Mouse (Mus musculus): Measurements from ENCODE around the gene Cacna1d. TPM values are rescaled to one million over a fixed set of nuclear protein-coding genes. Genes with fewer than 3 reads are reported as not detected.

The Cacna1d gene
- polyA plus RNA-seq, 1 experiment from 2014 or later = 0.36 TPM

GRCm38 (mm10) chr14:30196235-30196634, 295.0 kb downstream of the Cacna1d start:
- TF ChIP-seq CTCF (IDR thresholded peaks at IDR 0.05; ENCODE audit: low read depth) = no peak
- no peak for TF ChIP-seq EP300 (IDR thresholded peaks at IDR 0.05; ENCODE audit: low read depth)
- H3K9me3 ChIP-seq (ENCODE audit: low read length) = no peaks in the 10 kb centered on the region
- H3K27me3 ChIP-seq (ENCODE audit: insufficient read depth, low read length) = no peaks in the 10 kb centered on the region
- ATAC-seq (no peak), DNase-seq (peak; percentile 38)
- H3K27ac ChIP-seq (ENCODE audit: low read depth) = no peak overlapping the region
- H3K9ac ChIP-seq (replicated peaks) = no peak overlapping the region
- H3K4me2 ChIP-seq (ENCODE audit: low read depth, low read length) = no peak overlapping the region
- no peaks in the 10 kb centered on the region for H3K36me3 ChIP-seq (replicated peaks; ENCODE audit: insufficient read depth, low read length)
- H3K4me1 ChIP-seq (ENCODE audit: insufficient read depth) = 0 out of 2 replicates have a peak, but pooled peaks cover 2% of the 10 kb centered on the region
- WGBS (ENCODE audit: insufficient replicate concordance) = 33% methylated on average over 5 of the region's 5 CpGs
- H3K4me3 ChIP-seq (ENCODE audit: low read depth, low read length) = no peak overlapping the region

- Histone ChIP-seq H3K4me3 (ENCODE audit: low read depth, low read length) (no peak overlapping the region), H3K4me2 (ENCODE audit: low read depth, low read length) (no peak overlapping the region), H3K9me3 (ENCODE audit: low read length) (no peaks in the 10 kb centered on the region), H3K36me3 (replicated peaks; ENCODE audit: insufficient read depth, low read length) (no peaks in the 10 kb centered on the region), H3K4me1 (ENCODE audit: insufficient read depth) (no peaks in the 10 kb centered on the region), H3K9ac (replicated peaks) (no peak overlapping the region), H3K27me3 (ENCODE audit: insufficient read depth, low read length) (no peaks in the 10 kb centered on the region), H3K27ac (ENCODE audit: low read depth) (no peak overlapping the region)
- TF ChIP-seq CTCF (IDR thresholded peaks at IDR 0.05; ENCODE audit: low read depth) (no peak), EP300 (IDR thresholded peaks at IDR 0.05; ENCODE audit: low read depth) (no peak)
- no peak for ATAC-seq
- DNase-seq = no peak
- 74% methylated on average over 5 of the region's 5 CpGs for WGBS (ENCODE audit: insufficient replicate concordance)
Measured at GRCm38 (mm10) chr14:30190308-30190971, 300.8 kb downstream of the Cacna1d start.

- DNase-seq = no peak
- ATAC-seq = no peak
- no peak for TF ChIP-seq CTCF (IDR thresholded peaks at IDR 0.05; ENCODE audit: low read depth)
- no peak for TF ChIP-seq EP300 (IDR thresholded peaks at IDR 0.05; ENCODE audit: low read depth)
- Histone ChIP-seq H3K4me3 (ENCODE audit: low read depth, low read length) (no peak overlapping the region), H3K36me3 (replicated peaks; ENCODE audit: insufficient read depth, low read length) (no peaks in the 10 kb centered on the region), H3K4me2 (ENCODE audit: low read depth, low read length) (no peak overlapping the region), H3K4me1 (ENCODE audit: insufficient read depth) (no peaks in the 10 kb centered on the region), H3K27ac (ENCODE audit: low read depth) (no peak overlapping the region), H3K9ac (replicated peaks) (no peak overlapping the region), H3K9me3 (ENCODE audit: low read length) (no peaks in the 10 kb centered on the region), H3K27me3 (ENCODE audit: insufficient read depth, low read length) (no peaks in the 10 kb centered on the region)
- 70% methylated on average over 6 of the region's 6 CpGs for WGBS (ENCODE audit: insufficient replicate concordance)
Measured at GRCm38 (mm10) chr14:30185616-30186274, 305.5 kb downstream of the Cacna1d start.

GRCm38 (mm10) chr14:30184445-30185152, 306.7 kb downstream of the Cacna1d start:
- H3K27me3 ChIP-seq (ENCODE audit: insufficient read depth, low read length) = no peaks in the 10 kb centered on the region
- ATAC-seq = no peak
- 71% methylated on average over 13 of the region's 13 CpGs for WGBS (ENCODE audit: insufficient replicate concordance)
- no peak overlapping the region for H3K27ac ChIP-seq (ENCODE audit: low read depth)
- no peaks in the 10 kb centered on the region for H3K4me1 ChIP-seq (ENCODE audit: insufficient read depth)
- H3K4me2 ChIP-seq (ENCODE audit: low read depth, low read length) = no peak overlapping the region
- H3K9ac ChIP-seq (replicated peaks) = no peak overlapping the region
- H3K9me3 ChIP-seq (ENCODE audit: low read length) = no peaks in the 10 kb centered on the region
- no peak overlapping the region for H3K4me3 ChIP-seq (ENCODE audit: low read depth, low read length)
- no peaks in the 10 kb centered on the region for H3K36me3 ChIP-seq (replicated peaks; ENCODE audit: insufficient read depth, low read length)
- no peak for DNase-seq
- TF ChIP-seq CTCF (IDR thresholded peaks at IDR 0.05; ENCODE audit: low read depth) (no peak), EP300 (IDR thresholded peaks at IDR 0.05; ENCODE audit: low read depth) (no peak)

- no peak for TF ChIP-seq CTCF (IDR thresholded peaks at IDR 0.05; ENCODE audit: low read depth)
- no peak for TF ChIP-seq EP300 (IDR thresholded peaks at IDR 0.05; ENCODE audit: low read depth)
- no peak for DNase-seq
Measured at GRCm38 (mm10) chr14:30184013-30184412, 307.2 kb downstream of the Cacna1d start.

More at GRCm38 (mm10) chr14:30184013-30184412, 307.2 kb downstream of the Cacna1d start:
- Histone ChIP-seq H3K4me3 (ENCODE audit: low read depth, low read length) (no peak overlapping the region), H3K9me3 (ENCODE audit: low read length) (no peaks in the 10 kb centered on the region), H3K27me3 (ENCODE audit: insufficient read depth, low read length) (no peaks in the 10 kb centered on the region), H3K9ac (replicated peaks) (no peak overlapping the region), H3K36me3 (replicated peaks; ENCODE audit: insufficient read depth, low read length) (no peaks in the 10 kb centered on the region), H3K4me2 (ENCODE audit: low read depth, low read length) (no peak overlapping the region), H3K27ac (ENCODE audit: low read depth) (no peak overlapping the region), H3K4me1 (ENCODE audit: insufficient read depth) (no peaks in the 10 kb centered on the region)
- 75% methylated on average over 5 of the region's 5 CpGs for WGBS (ENCODE audit: insufficient replicate concordance)
- no peak for ATAC-seq

Measured in liver, postnatal 0 days (tissue).